Mouse (Mus musculus) spleen, embryonic (tissue): ENCODE results near the gene Runx1.

ENCODE experiments used
- CTCF ChIA-PET: fragments of 350-600 bp; sonication (Branson Sonifier 250); formaldehyde crosslinking; loops from one replicate; lab custom pipeline; 2022; lab: Charles Lee

Gene Runx1

GRCm38 (mm10) chr16:92675677-92676076 is 150.3 kb downstream of the Runx1 start:
- CTCF ChIA-PET, result no interaction called here

- CTCF ChIA-PET, result no interaction called here
Measured at GRCm38 (mm10) chr16:92674916-92675450, 151.0 kb downstream of the Runx1 start.

GRCm38 (mm10) chr16:92674121-92674816 is 151.7 kb downstream of the Runx1 start:
- CTCF ChIA-PET, result no interaction called here

GRCm38 (mm10) chr16:92668807-92669206 is 157.1 kb downstream of the Runx1 start:
- CTCF ChIA-PET, result interaction anchor here (0.6 kb wide), 1 partner anchor 208 kb away, joined by 3 read pairs; no protein-coding TSS in a partner anchor

- CTCF ChIA-PET, result no interaction called here
Measured at GRCm38 (mm10) chr16:92661757-92662156, 164.2 kb downstream of the Runx1 start.

- CTCF ChIA-PET, result interaction anchor here (0.6 kb wide), 1 partner anchor 508 kb away, joined by 5 read pairs; no protein-coding TSS in a partner anchor
Measured at GRCm38 (mm10) chr16:92656750-92657149, 169.2 kb downstream of the Runx1 start.

- CTCF ChIA-PET, result no interaction called here
Measured at GRCm38 (mm10) chr16:92654294-92654950, 171.5 kb downstream of the Runx1 start.

GRCm38 (mm10) chr16:92653816-92654215 is 172.1 kb downstream of the Runx1 start:
- CTCF ChIA-PET, result interaction anchor here (0.6 kb wide), 1 partner anchor 931 kb away, joined by 14 read pairs; no protein-coding TSS in a partner anchor

- CTCF ChIA-PET, result no interaction called here
Measured at GRCm38 (mm10) chr16:92651256-92651655, 174.7 kb downstream of the Runx1 start.

- CTCF ChIA-PET, result no interaction called here
Measured at GRCm38 (mm10) chr16:92646153-92646552, 179.8 kb downstream of the Runx1 start.

- CTCF ChIA-PET, result no interaction called here
Measured at GRCm38 (mm10) chr16:92645423-92646115, 180.4 kb downstream of the Runx1 start.

GRCm38 (mm10) chr16:92644718-92645422 is 181.1 kb downstream of the Runx1 start:
- CTCF ChIA-PET, result no interaction called here

GRCm38 (mm10) chr16:92644315-92644714 is 181.6 kb downstream of the Runx1 start:
- CTCF ChIA-PET, result no interaction called here

- CTCF ChIA-PET, result interaction anchor here (0.6 to 0.7 kb wide), 2 partner anchors 56 to 90 kb away, joined by 3 to 4 read pairs; no protein-coding TSS in a partner anchor
Measured at GRCm38 (mm10) chr16:92642283-92642682, 183.7 kb downstream of the Runx1 start.

GRCm38 (mm10) chr16:92641053-92641452 is 184.9 kb downstream of the Runx1 start:
- CTCF ChIA-PET, result no interaction called here

- CTCF ChIA-PET, result no interaction called here
Measured at GRCm38 (mm10) chr16:92639093-92639492, 186.9 kb downstream of the Runx1 start.

GRCm38 (mm10) chr16:92637033-92637432 is 188.9 kb downstream of the Runx1 start:
- CTCF ChIA-PET, result no interaction called here

- CTCF ChIA-PET, result no interaction called here
Measured at GRCm38 (mm10) chr16:92632115-92632763, 193.7 kb downstream of the Runx1 start.

GRCm38 (mm10) chr16:92631637-92632036 is 194.3 kb downstream of the Runx1 start:
- CTCF ChIA-PET, result no interaction called here

- CTCF ChIA-PET, result no interaction called here
Measured at GRCm38 (mm10) chr16:92630950-92631349, 195.0 kb downstream of the Runx1 start.

GRCm38 (mm10) chr16:92629829-92630228 is 196.1 kb downstream of the Runx1 start:
- CTCF ChIA-PET, result no interaction called here
